Comparison of ENCODE assay signal across 9 mouse cellular contexts in the genomic region with DNA sequence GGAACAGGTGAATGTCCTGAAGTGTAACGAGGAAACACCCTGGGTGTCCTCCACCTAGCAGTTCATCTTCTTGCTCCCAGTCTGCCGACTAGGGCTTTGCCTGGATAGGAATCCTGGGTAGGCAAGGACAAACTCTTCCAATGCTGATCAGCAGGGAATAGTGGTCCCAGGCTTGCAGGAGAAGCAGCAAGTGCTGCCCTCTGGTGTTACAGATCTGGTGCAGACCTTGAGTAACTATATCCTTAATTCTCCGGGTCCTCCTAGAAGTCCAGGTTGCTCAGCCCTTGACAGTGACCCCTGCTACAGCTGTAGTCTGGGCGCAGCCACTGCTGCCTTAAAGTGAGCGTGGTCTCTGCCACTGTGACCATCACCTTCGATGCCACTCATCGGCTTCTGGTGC. TPM values are rescaled to one million over a fixed set of nuclear protein-coding genes. Genes with fewer than 3 reads are reported as not detected.
A peak's percentile ranks its signal among the peaks of the same experiment; 100 is the strongest.
DNase-seq lines count a peak whose midpoint lies in the region; ATAC-seq and TF ChIP-seq lines count a peak whose summit lies in the region.
"Had no signal": no experiment of that assay in that cellular context is flagged by ENCODE, and none has a peak within 500 bp of the region (broad histone marks: within the 10 kb centered on the region; RNA-seq: fewer than 3 reads in every experiment).

No protein-coding gene starts in this region.

- H3K9me3 ChIP-seq in kidney, postnatal 0 days (replicated peaks; ENCODE audit: low read length): no peaks in the 10 kb centered on the region
- H3K9me3 ChIP-seq in lung, postnatal 0 days (ENCODE audit: low read length): no peaks in the 10 kb centered on the region
- H3K9me3 ChIP-seq: liver, embryonic 13.5 days had no signal

- H3K4me3 ChIP-seq in testis, adult 2 months (ENCODE audit: control insufficient read depth, low read depth, low read length): no peak overlapping the region
- H3K4me3 ChIP-seq in kidney, postnatal 0 days (replicated peaks; ENCODE audit: low read depth, low read length): no peak overlapping the region
- H3K4me3 ChIP-seq in lung, postnatal 0 days (ENCODE audit: low read depth, low read length): no peak overlapping the region
- H3K4me3 ChIP-seq in thymus, adult 2 months (ENCODE audit: control insufficient read depth, insufficient read depth, low read length): no peak overlapping the region
- H3K4me3 ChIP-seq: liver, embryonic 13.5 days had no signal

- TF ChIP-seq CTCF in testis, adult 2 months (IDR thresholded peaks at IDR 0.05; ENCODE audit: control insufficient read depth, insufficient read depth, insufficient replicate concordance, low read depth, low read length): peak; percentile 51; the same call in 1 of the 2 replicates
- peak; percentile 91 for TF ChIP-seq CTCF in kidney, postnatal 0 days (IDR thresholded peaks at IDR 0.05; ENCODE audit: low read depth)
- peak; percentile 88 for TF ChIP-seq CTCF in lung, postnatal 0 days (IDR thresholded peaks at IDR 0.05)
- TF ChIP-seq CTCF in thymus, adult 2 months (IDR thresholded peaks at IDR 0.05; ENCODE audit: borderline replicate concordance, control insufficient read depth, extremely low read depth, insufficient read depth, low read length, poor library complexity): no peak

- H3K36me3 ChIP-seq in testis, adult 2 months (ENCODE audit: control insufficient read depth, insufficient read depth, low read length): no peaks in the 10 kb centered on the region
- no peaks in the 10 kb centered on the region for H3K36me3 ChIP-seq in kidney, postnatal 0 days (ENCODE audit: insufficient read depth, low read length)
- no peaks in the 10 kb centered on the region for H3K36me3 ChIP-seq in lung, postnatal 0 days (ENCODE audit: insufficient read depth, low read length)
- no peaks in the 10 kb centered on the region for H3K36me3 ChIP-seq in thymus, adult 2 months (ENCODE audit: control insufficient read depth, insufficient read depth, low read length)
- H3K36me3 ChIP-seq: liver, embryonic 13.5 days had no signal

- H3K4me2 ChIP-seq in kidney, postnatal 0 days (ENCODE audit: low read length): no peak overlapping the region
- H3K4me2 ChIP-seq in lung, postnatal 0 days (replicated peaks; ENCODE audit: low read depth, low read length): no peak overlapping the region
- H3K4me2 ChIP-seq: liver, embryonic 13.5 days had no signal

- WGBS in kidney, postnatal 0 days: 21% methylated on average over 7 of the region's 7 CpGs
- 24% methylated on average over 7 of the region's 7 CpGs for WGBS in lung, postnatal 0 days
- 43% methylated on average over 7 of the region's 7 CpGs for WGBS in thymus, adult 2 months

- TF ChIP-seq EP300 in lung, postnatal 0 days (IDR thresholded peaks at IDR 0.05): no peak

- no peak overlapping the region for H3K9ac ChIP-seq in kidney, postnatal 0 days (ENCODE audit: low read depth, low read length)
- no peak overlapping the region for H3K9ac ChIP-seq in lung, postnatal 0 days (replicated peaks; ENCODE audit: low read depth)
- H3K9ac ChIP-seq: liver, embryonic 13.5 days had no signal

- no peak for TF ChIP-seq POLR2A in testis, adult 2 months (IDR thresholded peaks at IDR 0.05; ENCODE audit: control insufficient read depth, low read depth, low read length)
- no peak for TF ChIP-seq POLR2A in thymus, adult 2 months (IDR thresholded peaks at IDR 0.05; ENCODE audit: control insufficient read depth, extremely low read depth, insufficient read depth, low read length, poor library complexity)

- H3K27me3 ChIP-seq in testis, adult 2 months (ENCODE audit: control insufficient read depth, insufficient read depth, low read length): no peaks in the 10 kb centered on the region
- H3K27me3 ChIP-seq in kidney, postnatal 0 days (ENCODE audit: insufficient read depth, low read length): peaks cover 6% of the 10 kb centered on the region; the same call in 1 of the 2 replicates
- no peaks in the 10 kb centered on the region for H3K27me3 ChIP-seq in lung, postnatal 0 days (replicated peaks; ENCODE audit: insufficient read depth, low read length)
- H3K27me3 ChIP-seq in thymus, adult 2 months (ENCODE audit: control insufficient read depth, insufficient read depth, low read length): no peaks in the 10 kb centered on the region

- DNase-seq in testis, postnatal 14 days (ENCODE audit: low spot score): no peak
- DNase-seq in cerebellum, adult 9-10 months: peak; percentile 76
- peak; percentile 53 to 60 for DNase-seq in frontal cortex, postnatal 25 days (ENCODE audit: low spot score in 2 of 2)
- peak; percentile 91 for DNase-seq in kidney, postnatal 0 days (ENCODE audit: low spot score)
- DNase-seq in lung, postnatal 0 days (ENCODE audit: low spot score): peak; percentile 83
- DNase-seq in right cerebral cortex, adult 18-20 months: peak; percentile 81
- DNase-seq in thymus, adult 2 months: no peak
- DNase-seq: liver, embryonic 13.5 days had no signal

- no peak; the same call in 1 of the 2 replicates for ATAC-seq in kidney, postnatal 0 days (replicated peaks; ENCODE audit: low FRiP score, low read depth)
- ATAC-seq in lung, postnatal 0 days: peak; percentile 37; the same call in 1 of the 2 replicates

- H3K27ac ChIP-seq in testis, adult 2 months (ENCODE audit: control insufficient read depth, insufficient read depth, low read depth, low read length): no peak overlapping the region
- H3K27ac ChIP-seq in kidney, postnatal 0 days: no peak overlapping the region
- H3K27ac ChIP-seq in lung, postnatal 0 days (ENCODE audit: low read length): no peak overlapping the region
- H3K27ac ChIP-seq in thymus, adult 2 months (ENCODE audit: control insufficient read depth, insufficient read depth, low read length): no peak overlapping the region
- H3K27ac ChIP-seq: liver, embryonic 13.5 days had no signal

- H3K4me1 ChIP-seq in testis, adult 2 months (ENCODE audit: control insufficient read depth, insufficient read depth, low read length): no peaks in the 10 kb centered on the region
- no peaks in the 10 kb centered on the region for H3K4me1 ChIP-seq in kidney, postnatal 0 days (replicated peaks; ENCODE audit: insufficient read depth, low read length)
- no peaks in the 10 kb centered on the region for H3K4me1 ChIP-seq in lung, postnatal 0 days (ENCODE audit: insufficient read depth, low read depth, low read length)
- no peaks in the 10 kb centered on the region for H3K4me1 ChIP-seq in thymus, adult 2 months (replicated peaks; ENCODE audit: control insufficient read depth, insufficient read depth, low read length)
- H3K4me1 ChIP-seq: liver, embryonic 13.5 days had no signal

RNA-seq across cellular contexts. Expression of gene Lrrc27, which starts 12.7 kb away (rescaled TPM):
- polyA plus RNA-seq in testis, adult 2 months (2012; rRNA removed): 863 and 972 TPM in 2 replicates
- 2.1 and 4.1 TPM in 2 replicates for polyA plus RNA-seq in kidney, postnatal 0 days (2015; fragmentation: Nextera tagmentation; extraction: Ambion mirVana)
- polyA plus RNA-seq in lung, postnatal 0 days (2015; fragmentation: Nextera tagmentation; extraction: Ambion mirVana): 2.3 and 2.7 TPM in 2 replicates
- 3.9 and 4.0 TPM in 2 replicates for polyA plus RNA-seq in thymus, adult 2 months (2012; rRNA removed)

RNA-seq across cellular contexts. Expression of gene Stk32c, which starts 13.0 kb away (rescaled TPM):
- 5.1 and 5.6 TPM in 2 replicates for polyA plus RNA-seq in testis, adult 2 months (2012; rRNA removed)
- 0.19 and 0.25 TPM in 2 replicates for polyA plus RNA-seq in kidney, postnatal 0 days (2015; fragmentation: Nextera tagmentation; extraction: Ambion mirVana)
- polyA plus RNA-seq in lung, postnatal 0 days (2015; fragmentation: Nextera tagmentation; extraction: Ambion mirVana): 0.06 TPM in 1 of 2 replicates, not detected in the other
- 1.3 and 1.7 TPM in 2 replicates for polyA plus RNA-seq in thymus, adult 2 months (2012; rRNA removed)
- polyA plus RNA-seq: liver, embryonic 13.5 days had no signal

RNA-seq across cellular contexts. Expression of gene Pwwp2b, which starts 48.2 kb away (rescaled TPM):
- 304 and 317 TPM in 2 replicates for polyA plus RNA-seq in testis, adult 2 months (2012; rRNA removed)
- 9.4 and 10.2 TPM in 2 replicates for polyA plus RNA-seq in kidney, postnatal 0 days (2015; fragmentation: Nextera tagmentation; extraction: Ambion mirVana)
- polyA plus RNA-seq in lung, postnatal 0 days (2015; fragmentation: Nextera tagmentation; extraction: Ambion mirVana): 23.6 and 27.5 TPM in 2 replicates
- 6.3 and 7.4 TPM in 2 replicates for polyA plus RNA-seq in thymus, adult 2 months (2012; rRNA removed)

Comparison
In these comparisons a context has a peak if more than half of its experiments do, and no peak if none do; other contexts are left out.
1. DNase-seq: peak in cerebellum, adult 9-10 months (single experiment), frontal cortex, postnatal 25 days (2 of 2), kidney, postnatal 0 days (single experiment), lung, postnatal 0 days (single experiment) and right cerebral cortex, adult 18-20 months (single experiment); none in testis, postnatal 14 days (single experiment) and thymus, adult 2 months (single experiment).
2. RNA of gene Lrrc27, which starts 12.7 kb away (polyA plus RNA-seq): 863 to 972 TPM in testis, adult 2 months; 2.1 to 4.1 TPM in kidney, postnatal 0 days, 3.9 to 4.0 TPM in thymus, adult 2 months and 2.3 to 2.7 TPM in lung, postnatal 0 days; every median in the first group is over 100 times any median in the second.
3. RNA of gene Pwwp2b, which starts 48.2 kb away (polyA plus RNA-seq): 304 to 317 TPM in testis, adult 2 months; 23.6 to 27.5 TPM in lung, postnatal 0 days, 9.4 to 10.2 TPM in kidney, postnatal 0 days and 6.3 to 7.4 TPM in thymus, adult 2 months; every median in the first group is over 10 times any median in the second.